Mouse (Mus musculus): ENCODE results near the gene Cpxm2. TPM values are rescaled to one million over a fixed set of nuclear protein-coding genes. Genes with fewer than 3 reads are reported as not detected.
A peak's percentile ranks its signal among the peaks of the same experiment; 100 is the strongest.

Cpxm2 gene
- polyA plus RNA-seq, 1 experiment: 3.1 TPM

DNA sequence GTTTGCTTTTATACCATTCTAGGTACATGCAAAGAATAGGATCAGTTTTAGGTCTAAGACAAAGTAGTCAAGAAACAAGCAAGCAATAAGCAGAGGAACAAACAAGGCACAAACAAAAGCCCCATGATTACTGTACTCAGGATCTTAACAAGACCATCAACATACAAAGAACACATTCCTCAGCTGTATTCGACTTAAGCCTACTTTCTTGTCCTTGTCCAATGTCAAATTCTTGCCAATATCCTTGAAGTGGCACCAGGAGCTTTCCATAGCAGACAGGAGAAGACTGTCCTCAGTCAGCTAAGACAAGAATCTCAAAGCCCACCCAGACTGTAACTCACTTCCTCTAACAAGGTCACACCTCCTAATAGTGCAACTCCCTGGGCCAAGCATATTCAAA lies 24.5 kb upstream of the Cpxm2 start:
- TF ChIP-seq POLR2A (IDR thresholded peaks at IDR 0.05; ENCODE audit: borderline replicate concordance, extremely low read depth, insufficient read depth, insufficient read length, poor library complexity, severe bottlenecking) (no peak), CTCF (IDR thresholded peaks at IDR 0.05; ENCODE audit: borderline replicate concordance, extremely low read depth, insufficient read depth, insufficient read length) (no peak)

GRCm38 (mm10) chr7:132174787-132175186 lies 20.2 kb upstream of the Cpxm2 start:
- TF ChIP-seq POLR2A (IDR thresholded peaks at IDR 0.05; ENCODE audit: borderline replicate concordance, extremely low read depth, insufficient read depth, insufficient read length, poor library complexity, severe bottlenecking) (no peak), CTCF (IDR thresholded peaks at IDR 0.05; ENCODE audit: borderline replicate concordance, extremely low read depth, insufficient read depth, insufficient read length) (no peak)
- peak; percentile 33 for DNase-seq (ENCODE audit: low read depth)

More for the DNA sequence above, 24.5 kb upstream of the Cpxm2 start:
- no peak for DNase-seq (ENCODE audit: low read depth)

DNA sequence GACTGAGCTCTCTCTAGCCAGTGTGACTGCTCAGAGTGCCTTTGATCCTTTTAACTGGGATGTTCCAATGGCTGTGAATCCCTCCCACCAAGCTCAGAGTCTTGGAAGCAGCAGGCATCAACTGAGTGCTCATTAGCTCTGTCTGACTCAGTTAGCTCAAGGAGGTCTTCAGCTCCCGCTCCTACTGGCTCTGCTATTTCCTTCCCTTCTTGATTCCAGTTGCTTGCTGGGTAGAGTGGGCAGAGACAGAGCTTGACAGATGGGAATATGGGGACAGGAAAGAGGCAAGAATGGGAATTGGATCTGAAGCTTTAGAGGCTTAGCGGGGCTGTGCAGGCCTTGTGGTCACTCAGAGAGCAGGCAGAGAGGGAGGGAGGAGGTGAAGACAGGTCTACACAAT lies 19.8 kb upstream of the Cpxm2 start:
- DNase-seq (ENCODE audit: low read depth): peak; percentile 34
- TF ChIP-seq CTCF (IDR thresholded peaks at IDR 0.05; ENCODE audit: borderline replicate concordance, extremely low read depth, insufficient read depth, insufficient read length): no peak
- TF ChIP-seq POLR2A (IDR thresholded peaks at IDR 0.05; ENCODE audit: borderline replicate concordance, extremely low read depth, insufficient read depth, insufficient read length, poor library complexity, severe bottlenecking): no peak

DNA sequence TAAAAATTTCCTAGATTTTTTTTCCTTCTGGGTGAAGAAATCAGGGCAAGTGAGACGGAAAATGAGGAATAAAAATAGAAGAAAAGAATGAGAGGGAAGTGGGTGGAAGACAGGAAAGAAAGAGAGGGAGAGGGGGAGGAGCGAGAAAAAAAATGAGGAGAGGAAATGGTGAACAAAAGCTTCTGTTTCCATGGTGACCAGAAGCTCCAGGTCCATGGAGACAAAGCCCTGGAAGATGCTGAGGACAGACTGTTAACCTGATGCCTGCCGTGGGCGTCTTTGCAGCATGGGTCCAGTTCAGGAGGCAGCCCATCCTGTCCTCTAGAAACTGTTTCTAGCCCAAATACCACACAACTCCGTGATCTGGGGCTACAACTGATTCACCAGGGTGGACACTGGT lies 17.7 kb upstream of the Cpxm2 start:
- TF ChIP-seq CTCF (IDR thresholded peaks at IDR 0.05; ENCODE audit: borderline replicate concordance, extremely low read depth, insufficient read depth, insufficient read length) (no peak), POLR2A (IDR thresholded peaks at IDR 0.05; ENCODE audit: borderline replicate concordance, extremely low read depth, insufficient read depth, insufficient read length, poor library complexity, severe bottlenecking) (no peak)
- peak; percentile 71 for DNase-seq (ENCODE audit: low read depth)

- peak; percentile 20 for DNase-seq (ENCODE audit: low read depth)
- TF ChIP-seq POLR2A (IDR thresholded peaks at IDR 0.05; ENCODE audit: borderline replicate concordance, extremely low read depth, insufficient read depth, insufficient read length, poor library complexity, severe bottlenecking) (no peak), CTCF (IDR thresholded peaks at IDR 0.05; ENCODE audit: borderline replicate concordance, extremely low read depth, insufficient read depth, insufficient read length) (no peak)
These were observed 17.2 kb upstream of the Cpxm2 start for GRCm38 (mm10) chr7:132171716-132172115.

GRCm38 (mm10) chr7:132169419-132170169 lies 15.1 kb upstream of the Cpxm2 start:
- peak; percentile 75 for DNase-seq (ENCODE audit: low read depth)
- TF ChIP-seq POLR2A (IDR thresholded peaks at IDR 0.05; ENCODE audit: borderline replicate concordance, extremely low read depth, insufficient read depth, insufficient read length, poor library complexity, severe bottlenecking): no peak
- no peak for TF ChIP-seq CTCF (IDR thresholded peaks at IDR 0.05; ENCODE audit: borderline replicate concordance, extremely low read depth, insufficient read depth, insufficient read length)

DNA sequence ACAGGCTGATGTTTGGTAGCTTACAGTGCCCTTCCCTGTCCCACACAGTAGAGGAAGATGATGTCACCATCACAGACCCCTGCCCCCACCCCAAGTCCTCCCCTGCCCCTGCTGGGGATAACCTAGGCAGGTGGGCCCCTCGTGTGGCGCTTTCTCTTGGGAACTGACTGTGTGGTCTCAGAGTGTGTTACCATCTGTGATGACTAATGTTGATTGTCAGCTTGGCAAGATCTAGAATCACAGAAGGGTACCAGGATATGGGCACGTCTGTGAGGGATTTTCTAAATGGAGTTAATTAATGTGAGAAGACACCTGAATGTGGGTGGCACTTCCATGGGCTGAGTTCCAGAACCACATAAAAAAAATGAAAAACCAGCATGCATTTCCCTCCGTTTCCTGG lies 12.7 kb upstream of the Cpxm2 start:
- DNase-seq (ENCODE audit: low read depth): peak; percentile 91
- TF ChIP-seq CTCF (IDR thresholded peaks at IDR 0.05; ENCODE audit: borderline replicate concordance, extremely low read depth, insufficient read depth, insufficient read length): no peak
- TF ChIP-seq POLR2A (IDR thresholded peaks at IDR 0.05; ENCODE audit: borderline replicate concordance, extremely low read depth, insufficient read depth, insufficient read length, poor library complexity, severe bottlenecking): no peak

DNA sequence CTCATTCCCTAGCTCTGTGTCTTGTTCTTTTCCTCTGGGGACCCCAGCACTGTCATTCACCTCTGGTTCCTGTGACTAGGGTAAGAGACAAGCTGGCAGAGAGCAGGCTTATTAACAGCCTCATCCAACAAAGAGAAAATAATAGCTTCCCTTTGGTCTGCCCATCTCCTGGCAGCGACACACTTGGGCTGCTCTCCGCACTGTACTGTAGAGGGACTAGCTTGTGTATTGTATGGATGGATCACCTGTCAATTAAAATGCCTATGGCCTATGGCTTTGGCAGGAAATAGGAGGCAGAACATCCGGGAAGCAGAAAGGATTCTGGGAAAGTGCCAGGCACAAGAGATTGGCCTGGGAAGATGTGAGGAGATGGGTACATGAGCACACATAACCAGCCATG lies 7.7 kb upstream of the Cpxm2 start:
- DNase-seq (ENCODE audit: low read depth): peak; percentile 76
- TF ChIP-seq CTCF (IDR thresholded peaks at IDR 0.05; ENCODE audit: borderline replicate concordance, extremely low read depth, insufficient read depth, insufficient read length): no peak
- no peak for TF ChIP-seq POLR2A (IDR thresholded peaks at IDR 0.05; ENCODE audit: borderline replicate concordance, extremely low read depth, insufficient read depth, insufficient read length, poor library complexity, severe bottlenecking)

DNA sequence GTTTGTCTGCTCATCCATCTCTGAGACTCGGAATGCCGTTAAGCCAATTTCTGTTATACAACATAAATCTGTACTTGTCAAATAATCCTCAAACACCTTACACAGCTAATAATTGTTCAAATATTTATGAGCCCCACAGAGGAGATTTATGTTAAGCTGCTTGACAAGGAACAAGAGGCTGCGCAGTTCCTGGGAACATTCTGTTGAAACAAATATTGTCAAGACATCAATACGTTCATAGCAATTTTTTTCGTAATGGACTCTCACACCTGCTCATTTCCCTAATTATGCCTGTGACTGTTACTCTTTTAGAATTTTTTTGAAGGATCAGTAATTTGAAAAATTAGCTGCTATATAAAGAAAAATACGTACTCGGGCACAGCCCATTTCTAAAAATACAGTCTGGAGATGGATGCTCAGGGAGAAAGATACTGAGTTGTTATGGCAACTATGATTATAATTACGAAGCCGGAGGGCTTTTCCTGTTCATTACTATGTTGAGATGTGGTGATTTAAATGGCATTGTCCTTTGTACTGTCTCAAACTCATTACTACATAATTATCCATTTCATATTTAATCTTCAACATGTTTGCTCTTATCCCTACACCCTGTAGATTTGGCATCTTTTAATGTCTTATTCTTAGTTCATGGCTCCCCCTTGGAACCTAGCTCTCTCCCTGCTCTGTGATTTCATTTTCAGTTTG lies 3.9 kb upstream of the Cpxm2 start:
- TF ChIP-seq CTCF (IDR thresholded peaks at IDR 0.05; ENCODE audit: borderline replicate concordance, extremely low read depth, insufficient read depth, insufficient read length) (no peak), POLR2A (IDR thresholded peaks at IDR 0.05; ENCODE audit: borderline replicate concordance, extremely low read depth, insufficient read depth, insufficient read length, poor library complexity, severe bottlenecking) (no peak)
- peak; percentile 80 for DNase-seq (ENCODE audit: low read depth)

- peak; percentile 79 for DNase-seq (ENCODE audit: low read depth)
- TF ChIP-seq CTCF (IDR thresholded peaks at IDR 0.05; ENCODE audit: borderline replicate concordance, extremely low read depth, insufficient read depth, insufficient read length) (no peak), POLR2A (IDR thresholded peaks at IDR 0.05; ENCODE audit: borderline replicate concordance, extremely low read depth, insufficient read depth, insufficient read length, poor library complexity, severe bottlenecking) (no peak)
These were observed 803 bp downstream of the Cpxm2 start for GRCm38 (mm10) chr7:132153725-132154147.

DNA sequence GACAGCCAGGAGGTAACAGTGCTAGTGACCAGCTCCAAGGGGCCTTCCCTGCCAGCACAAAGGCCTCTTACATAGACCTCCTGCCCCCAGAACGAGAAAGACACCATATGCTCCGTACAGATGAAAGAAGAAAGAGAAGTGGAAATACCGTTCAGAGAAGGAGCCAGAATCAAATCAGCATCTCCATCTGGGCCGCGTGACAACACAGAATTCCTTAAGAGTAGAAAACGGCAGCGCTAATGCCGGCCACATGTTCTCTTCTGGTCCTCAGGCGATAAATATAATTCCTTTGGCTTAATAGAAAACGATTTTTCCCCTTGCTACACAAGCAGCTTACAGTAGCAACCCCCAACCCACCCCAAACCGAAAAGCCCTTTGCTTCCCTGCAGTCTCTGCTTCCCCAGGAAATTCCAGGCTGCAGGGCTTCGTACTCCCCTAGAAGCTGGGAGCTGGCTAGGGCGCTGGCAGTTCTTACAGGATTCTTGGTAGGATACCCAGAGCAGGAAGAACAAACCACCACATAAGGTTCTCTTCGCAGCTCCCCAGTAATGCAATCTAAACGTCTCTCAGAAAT lies 9.2 kb downstream of the Cpxm2 start:
- DNase-seq (ENCODE audit: low read depth): peak; percentile 49
- no peak for TF ChIP-seq CTCF (IDR thresholded peaks at IDR 0.05; ENCODE audit: borderline replicate concordance, extremely low read depth, insufficient read depth, insufficient read length)
- TF ChIP-seq POLR2A (IDR thresholded peaks at IDR 0.05; ENCODE audit: borderline replicate concordance, extremely low read depth, insufficient read depth, insufficient read length, poor library complexity, severe bottlenecking): no peak

All from brain, embryonic 14.5 days (tissue).